Comparison of ENCODE assay signal across 8 mouse cellular contexts in genomic region chr8:47674140-47674776, GRCm38 (mm10). TPM values are rescaled to one million over a fixed set of nuclear protein-coding genes. Genes with fewer than 3 reads are reported as not detected.
DNase-seq lines count a peak whose midpoint lies in the region; ATAC-seq and TF ChIP-seq lines count a peak whose summit lies in the region.

No protein-coding gene starts in this region.

- no peaks in the 10 kb centered on the region for H3K4me1 ChIP-seq in forebrain, embryonic 14.5 days (ENCODE audit: control insufficient read depth, insufficient read depth, low read length)
- H3K4me1 ChIP-seq in liver, embryonic 14.5 days (replicated peaks; ENCODE audit: control insufficient read depth in 2 of 2, insufficient read depth in 2 of 2, low read length in 1 of 2) = peaks cover 4% of the 10 kb centered on the region in 2 experiments; a peak in 3 of 4 replicates

- peak overlapping the region; percentile 90 for H3K27ac ChIP-seq in forebrain, embryonic 14.5 days (ENCODE audit: low read depth, low read length)
- H3K27ac ChIP-seq in liver, embryonic 14.5 days = peak overlapping the region; percentile 82

- under 1% methylated on average over 43 of the region's 59 CpGs for WGBS in forebrain, embryonic 14.5 days
- WGBS in liver, embryonic 14.5 days (ENCODE audit: insufficient replicate concordance) = under 1% methylated on average over 59 of the region's 59 CpGs

- H3K36me3 ChIP-seq in forebrain, embryonic 14.5 days (ENCODE audit: control insufficient read depth, insufficient read depth, low read length) = no peaks in the 10 kb centered on the region
- H3K36me3 ChIP-seq in liver, embryonic 14.5 days (replicated peaks; ENCODE audit: control insufficient read depth, insufficient read depth, low read depth) = no peaks in the 10 kb centered on the region

- peak overlapping the region; percentile 86 for H3K9ac ChIP-seq in forebrain, embryonic 14.5 days (ENCODE audit: low read length)
- H3K9ac ChIP-seq in liver, embryonic 14.5 days (replicated peaks) = peak overlapping the region; percentile 89

- peak; percentile 35 for ATAC-seq in forebrain, embryonic 14.5 days
- peak; percentile 1; the same call in 1 of the 2 replicates for ATAC-seq in liver, embryonic 14.5 days (ENCODE audit: insufficient read depth)

- H3K9me3 ChIP-seq in forebrain, embryonic 14.5 days (replicated peaks; ENCODE audit: control insufficient read depth, low read length) = no peaks in the 10 kb centered on the region
- no peaks in the 10 kb centered on the region for H3K9me3 ChIP-seq in liver, embryonic 14.5 days (ENCODE audit: control insufficient read depth, low read length)

- TF ChIP-seq CTCF in liver, embryonic 14.5 days (IDR thresholded peaks at IDR 0.05; ENCODE audit: low read depth) = no peak

- H3K27me3 ChIP-seq in forebrain, embryonic 14.5 days (replicated peaks; ENCODE audit: control insufficient read depth, insufficient read depth, low read length) = no peaks in the 10 kb centered on the region
- no peaks in the 10 kb centered on the region for H3K27me3 ChIP-seq in liver, embryonic 14.5 days (ENCODE audit: control insufficient read depth, insufficient read depth, low read length)

- peak overlapping the region; percentile 91 for H3K4me3 ChIP-seq in forebrain, embryonic 14.5 days (ENCODE audit: low read depth, low read length)
- H3K4me3 ChIP-seq in liver, embryonic 14.5 days (ENCODE audit: insufficient read depth in 1 of 2, low read depth in 2 of 2, low read length in 2 of 2) = peak overlapping the region; percentile 77 to 96

- no peak for TF ChIP-seq EP300 in liver, embryonic 14.5 days (IDR thresholded peaks at IDR 0.05; ENCODE audit: low read depth)

- peak overlapping the region; percentile 72 for H3K4me2 ChIP-seq in forebrain, embryonic 14.5 days (ENCODE audit: low read length)
- peak overlapping the region; percentile 69 for H3K4me2 ChIP-seq in liver, embryonic 14.5 days (ENCODE audit: low read depth)

- peak; percentile 77 for DNase-seq in embryo, embryonic 10 days (ENCODE audit: low spot score)
- DNase-seq in embryo, embryonic 11 days = no peak
- peak; percentile 61 to 66 for DNase-seq in right cerebral cortex, postnatal 10 days (ENCODE audit: low spot score in 2 of 2)
- DNase-seq in right cerebral cortex, adult 2 months (ENCODE audit: low spot score in 2 of 2) = no peak
- no peak for DNase-seq in forebrain, embryonic 14.5 days (ENCODE audit: low spot score)
- DNase-seq in liver, embryonic 14.5 days (ENCODE audit: low read depth in 3 of 3, low spot score in 3 of 3) = peak in 2 of 3 experiments; percentile 13 to 14
- DNase-seq in natural killer cell, adult 2 months (ENCODE audit: low spot score in 2 of 2) = no peak
- DNase-seq in urinary bladder, postnatal 10 days (ENCODE audit: low spot score) = no peak

RNA-seq across cellular contexts. Expression of gene Ing2, which starts 1.1 kb away (rescaled TPM):
- polyA plus RNA-seq in forebrain, embryonic 14.5 days (2014; fragmentation: Nextera tagmentation; extraction: Ambion mirVana) = 5.8 and 10.1 TPM in 2 replicates
- 5.8 and 14.1 TPM in 2 replicates for polyA plus RNA-seq in liver, embryonic 14.5 days (2012; rRNA removed)
- 8.6 and 8.9 TPM in 2 replicates for polyA plus RNA-seq in liver, embryonic 14.5 days (2014; fragmentation: Nextera tagmentation; extraction: Ambion mirVana)

RNA-seq across cellular contexts. Expression of gene Cdkn2aip, which starts 39.5 kb away (rescaled TPM):
- polyA plus RNA-seq in forebrain, embryonic 14.5 days (2014; fragmentation: Nextera tagmentation; extraction: Ambion mirVana) = 45.4 and 49.3 TPM in 2 replicates
- 5.2 and 5.8 TPM in 2 replicates for polyA plus RNA-seq in liver, embryonic 14.5 days (2012; rRNA removed)
- polyA plus RNA-seq in liver, embryonic 14.5 days (2014; fragmentation: Nextera tagmentation; extraction: Ambion mirVana) = 13.2 and 14.1 TPM in 2 replicates

Comparison
In these comparisons a context has a peak if more than half of its experiments do, and no peak if none do; other contexts are left out.
1. DNase-seq: peak in embryo, embryonic 10 days (single experiment), right cerebral cortex, postnatal 10 days (2 of 2) and liver, embryonic 14.5 days (2 of 3); none in embryo, embryonic 11 days (single experiment), right cerebral cortex, adult 2 months (0 of 2), forebrain, embryonic 14.5 days (single experiment), natural killer cell, adult 2 months (0 of 2) and urinary bladder, postnatal 10 days (single experiment).